Mouse (Mus musculus) bone marrow macrophage, adult 2 months (primary cell): ENCODE results near the gene Rnf115. TPM values are rescaled to one million over a fixed set of nuclear protein-coding genes. Genes with fewer than 3 reads are reported as not detected.

ENCODE experiments used
- H3K27ac ChIP-seq: 2 replicates; pipeline ENCODE4 v1.5.1; 2012; ENCODE audit warnings: low read depth, low read length; ENCODE audit not compliant: insufficient read depth
- H3K4me1 ChIP-seq: 2 replicates; pipeline ENCODE4 v1.6.1; 2012; ENCODE audit warnings: low read length; ENCODE audit not compliant: control insufficient read depth, insufficient read depth
- H3K4me3 ChIP-seq: 2 replicates; pipeline ENCODE4 v1.5.1; 2012; ENCODE audit warnings: mild to moderate bottlenecking, low read length, moderate library complexity; ENCODE audit not compliant: insufficient read depth
- CTCF ChIP-seq: IDR thresholded peaks from 2 replicates; pipeline ENCODE4 v1.5.1; 2012; ENCODE audit warnings: low read depth, mild to moderate bottlenecking, low read length, moderate library complexity
- POLR2A ChIP-seq: IDR thresholded peaks from 2 replicates; pipeline ENCODE4 v1.6.1; 2012; ENCODE audit warnings: mild to moderate bottlenecking, low read depth, low read length, borderline replicate concordance
- polyA plus RNA-seq: library from polyadenylated mRNA; stranded (reverse); fragments of >200 nt; gene quantifications from 2 replicates; pipeline ENCODE4 v1.2.4, GENCODE M21; 2012; ENCODE audit not compliant: missing spikeins, insufficient read depth, insufficient read length

Rnf115 gene
- polyA plus RNA-seq, 1 experiment, result 69.5 TPM

- H3K4me1 ChIP-seq, result no peaks in the 10 kb centered on the region
- no peak for TF ChIP-seq CTCF
- no peak for TF ChIP-seq POLR2A
- no peak within 1 kb of the TSS for H3K27ac ChIP-seq
- H3K4me3 ChIP-seq, result no peak within 1 kb of the TSS
Observed at GRCm38 (mm10) chr3:96828984-96829383, 101.5 kb downstream of the Rnf115 start, which contains the start of the genes Pdzk1 and Cd160. Gene Pdzk1 (plus strand): TSS chr3:96829284. Gene Cd160 (minus strand): TSS chr3:96829351.

GRCm38 (mm10) chr3:96829856-96830255, 102.4 kb downstream of the Rnf115 start:
- TF ChIP-seq CTCF, result no peak
- Histone ChIP-seq H3K4me3 (no peak overlapping the region), H3K27ac (no peak overlapping the region), H3K4me1 (no peaks in the 10 kb centered on the region)

- Histone ChIP-seq H3K27ac (no peak overlapping the region), H3K4me1 (peaks cover 7% of the 10 kb centered on the region)
Observed at GRCm38 (mm10) chr3:96832930-96833329, 105.5 kb downstream of the Rnf115 start.

DNA sequence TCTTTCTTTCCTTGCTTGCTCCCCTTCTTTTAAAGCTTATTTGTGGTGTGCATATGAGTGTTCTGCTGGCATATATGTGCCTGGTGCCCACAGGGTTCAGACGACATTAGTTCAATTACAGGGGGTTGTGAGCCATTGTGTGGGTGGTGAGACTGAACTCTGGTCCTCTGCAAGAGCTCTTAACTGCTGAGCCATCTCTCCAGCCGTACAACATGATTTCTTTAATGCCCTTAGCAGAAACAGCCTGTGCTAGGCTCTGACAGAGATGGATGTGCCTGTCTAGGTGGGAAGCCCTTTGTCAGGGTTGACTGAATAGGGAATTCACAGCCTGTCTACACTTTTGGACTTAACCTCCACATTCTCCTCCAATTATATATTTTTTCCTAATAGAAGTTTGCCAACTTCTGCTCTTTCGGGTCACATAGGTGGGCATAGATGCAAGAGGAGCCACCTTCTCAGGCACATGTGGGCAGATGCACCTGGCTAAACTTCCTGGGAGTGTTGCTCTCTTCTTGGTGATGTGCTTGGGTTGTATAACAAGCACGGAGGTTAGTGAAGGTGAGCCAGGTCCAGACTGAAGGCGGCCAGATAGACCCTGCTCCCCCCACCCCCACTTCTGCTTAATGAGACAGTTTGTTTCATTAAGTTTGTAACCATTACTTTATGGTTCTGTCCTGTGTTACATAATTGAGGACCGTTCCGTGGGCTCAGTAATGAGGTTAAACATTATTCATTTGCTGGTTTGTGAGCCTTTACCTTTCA, 107.3 kb downstream of the Rnf115 start:
- H3K4me3 ChIP-seq, result no peak overlapping the region
- no peak for TF ChIP-seq CTCF
- no peak for TF ChIP-seq POLR2A
- peaks cover 7% of the 10 kb centered on the region for H3K4me1 ChIP-seq
- H3K27ac ChIP-seq, result no peak overlapping the region

More at GRCm38 (mm10) chr3:96832930-96833329, 105.5 kb downstream of the Rnf115 start:
- TF ChIP-seq CTCF (no peak), POLR2A (no peak)
- no peak overlapping the region for H3K4me3 ChIP-seq

DNA sequence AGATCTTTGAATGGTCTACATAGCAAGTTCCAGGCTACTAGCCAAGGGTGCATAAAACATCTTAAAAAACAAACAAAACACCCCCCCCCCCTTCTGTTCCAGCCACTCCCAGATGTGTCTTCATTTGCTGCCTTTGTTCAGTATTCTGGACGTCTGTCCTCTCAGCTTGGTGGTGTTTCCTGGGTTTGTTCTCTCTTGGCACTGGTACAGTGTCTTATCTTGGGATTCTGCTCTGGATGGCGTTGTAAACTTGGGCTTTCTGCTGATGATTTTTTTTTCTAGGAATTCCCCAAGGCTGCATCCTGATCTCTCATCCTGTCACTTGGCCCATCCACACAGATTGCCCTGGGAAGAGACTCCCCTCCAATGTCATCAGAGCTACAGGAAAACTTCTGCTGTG, 109.0 kb downstream of the Rnf115 start:
- H3K4me1 ChIP-seq, result peaks cover 7% of the 10 kb centered on the region
- no peak overlapping the region for H3K27ac ChIP-seq
- H3K4me3 ChIP-seq, result no peak overlapping the region
- no peak for TF ChIP-seq POLR2A
- TF ChIP-seq CTCF, result no peak

GRCm38 (mm10) chr3:96838996-96839645, 111.7 kb downstream of the Rnf115 start:
- Histone ChIP-seq H3K4me1 (peaks cover 7% of the 10 kb centered on the region), H3K4me3 (no peak overlapping the region), H3K27ac (no peak overlapping the region)
- TF ChIP-seq CTCF (no peak), POLR2A (no peak)

Other genes starting within 250 kb of the Rnf115 start
- gene Hfe2, start 202.5 kb upstream of the Rnf115 start, polyA plus RNA-seq, result not detected in 2 replicates
- 868 and 944 TPM in 2 replicates for gene Txnip, start 169.7 kb upstream of the Rnf115 start, polyA plus RNA-seq
- gene Gm16253, start 150.7 kb upstream of the Rnf115 start, polyA plus RNA-seq, result not detected in 2 replicates
- gene Polr3gl, start 133.5 kb upstream of the Rnf115 start, polyA plus RNA-seq, result 111 and 129 TPM in 2 replicates
- 0.28 TPM in 1 of 2 replicates, not detected in the other for gene Ankrd34a, start 131.0 kb upstream of the Rnf115 start, polyA plus RNA-seq
- gene Lix1l, start 126.5 kb upstream of the Rnf115 start, polyA plus RNA-seq, result 21.8 and 23.4 TPM in 2 replicates
- gene Rbm8a, start 97.7 kb upstream of the Rnf115 start, polyA plus RNA-seq, result 109 and 163 TPM in 2 replicates
- gene Pex11b, start 92.3 kb upstream of the Rnf115 start, polyA plus RNA-seq, result 25.7 and 32.6 TPM in 2 replicates
- not detected in 2 replicates for gene Gm42957, start 92.2 kb upstream of the Rnf115 start, polyA plus RNA-seq
- gene Itga10, start 82.1 kb upstream of the Rnf115 start, polyA plus RNA-seq, result 0.28 and 0.44 TPM in 2 replicates
- gene Ankrd35, start 57.5 kb upstream of the Rnf115 start, polyA plus RNA-seq, result not detected in 2 replicates
- 43.5 and 44.0 TPM in 2 replicates for gene Pias3, start 31.3 kb upstream of the Rnf115 start, polyA plus RNA-seq
- gene Nudt17, start 19.1 kb upstream of the Rnf115 start, polyA plus RNA-seq, result not detected in 2 replicates
- 41.6 and 49.1 TPM in 2 replicates for gene Polr3c, start within 50 bp of the Rnf115 start, polyA plus RNA-seq
- gene Pdzk1, start 101.6 kb downstream of the Rnf115 start, polyA plus RNA-seq, result not detected in 2 replicates
- not detected in 2 replicates for gene Cd160, start 101.7 kb downstream of the Rnf115 start, polyA plus RNA-seq
- 0.31 TPM in 1 of 2 replicates, not detected in the other for gene Gja5, start 177.0 kb downstream of the Rnf115 start, polyA plus RNA-seq
- 21.4 and 22.8 TPM in 2 replicates for gene Gpr89, start 177.7 kb downstream of the Rnf115 start, polyA plus RNA-seq
- gene Gja8, start 198.4 kb downstream of the Rnf115 start, polyA plus RNA-seq, result not detected in 2 replicates